In the genomic region with DNA sequence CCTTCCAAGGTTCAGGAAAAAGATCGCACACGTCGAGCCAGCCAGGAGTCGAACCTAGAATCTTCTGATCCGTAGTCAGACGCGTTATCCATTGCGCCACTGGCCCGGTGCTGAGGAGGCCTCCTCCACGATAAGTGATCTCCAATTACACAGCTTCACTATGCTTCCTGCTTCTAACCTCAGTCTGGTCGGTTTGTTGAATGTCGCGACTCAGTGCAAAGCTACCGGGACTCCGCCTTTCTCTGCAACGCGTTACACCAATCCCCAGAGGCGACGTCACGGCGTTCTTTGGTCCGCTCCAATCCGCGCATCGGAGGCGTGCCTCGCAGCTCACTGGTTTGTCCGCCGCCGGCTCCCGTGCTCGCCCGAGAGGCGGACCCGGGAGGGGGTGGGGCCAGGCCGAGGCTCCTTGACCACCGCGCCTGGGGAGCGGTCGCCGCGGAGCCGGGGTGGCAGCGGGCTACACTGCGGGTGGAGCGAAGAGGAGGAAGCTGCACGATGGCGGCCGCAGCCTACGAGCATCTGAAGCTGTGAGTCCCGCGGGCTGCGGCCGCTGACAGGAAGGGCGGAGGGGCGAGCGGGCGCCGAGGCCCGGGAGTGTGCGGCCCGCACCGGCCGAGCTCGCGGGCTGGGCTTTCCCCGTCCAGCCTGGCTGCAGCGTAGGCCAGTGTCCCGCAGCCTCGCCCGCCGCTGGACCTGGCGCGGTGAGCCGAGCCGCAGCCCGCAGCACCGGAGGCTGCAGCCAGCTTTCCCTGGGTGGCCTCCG, we compare ENCODE assay signal across 8 mouse cellular contexts. TPM values are rescaled to one million over a fixed set of nuclear protein-coding genes. Genes with fewer than 3 reads are reported as not detected.
A peak's percentile ranks its signal among the peaks of the same experiment; 100 is the strongest.
DNase-seq lines count a peak whose midpoint lies in the region; ATAC-seq and TF ChIP-seq lines count a peak whose summit lies in the region.

Gene Sacm1l, plus strand, starts transcription at position 368 of the 766 bp plus-strand sequence.

- TF ChIP-seq POLR2A in cortical plate, adult 2 months (IDR thresholded peaks at IDR 0.05; ENCODE audit: extremely low read depth, insufficient read depth, low read length), result peak; percentile 98

- no peak for TF ChIP-seq CTCF in cortical plate, adult 2 months (IDR thresholded peaks at IDR 0.05; ENCODE audit: extremely low read depth, insufficient read depth, low read length)

- DNase-seq in gastrocnemius, adult 8-10 months (ENCODE audit: low spot score in 2 of 2), result peak; percentile 95 to 98
- peak; percentile 99 for DNase-seq in hindlimb bud, embryonic 11.5 days (ENCODE audit: extremely low spot score, low read depth, low spot score)
- peak; percentile 97 to 99 for DNase-seq in left cerebral cortex, adult 8-10 months (ENCODE audit: low spot score in 2 of 2)
- peak; percentile 100 for DNase-seq in right cerebral cortex, postnatal 10 days (ENCODE audit: low spot score in 2 of 2)
- DNase-seq in urinary bladder, postnatal 25 days (ENCODE audit: low spot score), result peak; percentile 97

- peak within 1 kb of the TSS; percentile 90 for H3K27ac ChIP-seq in cortical plate, adult 2 months (ENCODE audit: insufficient read depth, low read length)

- no peaks in the 10 kb centered on the region for H3K27me3 ChIP-seq in megakaryocyte, embryonic 14.5 days (replicated peaks)

- peak; percentile 97 for ATAC-seq in activated CD4-positive, CD25-positive, alpha-beta regulatory T cell, adult 4 months

- no peaks in the 10 kb centered on the region for H3K9me3 ChIP-seq in megakaryocyte, embryonic 14.5 days

- H3K4me1 ChIP-seq in cortical plate, adult 2 months (ENCODE audit: control insufficient read depth, insufficient read depth, low read length), result peaks cover 7% of the 10 kb centered on the region
- peaks cover 66% of the 10 kb centered on the region for H3K4me1 ChIP-seq in megakaryocyte, embryonic 14.5 days

- peak within 1 kb of the TSS; percentile 65 for H3K4me3 ChIP-seq in cortical plate, adult 2 months (ENCODE audit: insufficient read depth, low read length)
- peak within 1 kb of the TSS; percentile 96 for H3K4me3 ChIP-seq in megakaryocyte, embryonic 14.5 days (replicated peaks)

- H3K36me3 ChIP-seq in megakaryocyte, embryonic 14.5 days (replicated peaks; ENCODE audit: low read length), result peaks cover 9% of the 10 kb centered on the region

RNA-seq across cellular contexts. Expression of gene Sacm1l, which starts in this region (rescaled TPM):
- polyA plus RNA-seq in activated CD4-positive, CD25-positive, alpha-beta regulatory T cell, adult 4 months (2017; shearing (Covaris generic)), result 10 to 100 TPM; 45.6 to 59.3 TPM
- 35.9 and 37.0 TPM in 2 replicates for polyA plus RNA-seq in cortical plate, adult 2 months (2012; rRNA removed)
- 10 to 100 TPM; 15.8 to 25.1 (median 19.2) TPM for total RNA-seq in gastrocnemius, adult 8-10 months (2022)
- 10 to 100 TPM; 60.6 to 65.9 (median 62.7) TPM for total RNA-seq in left cerebral cortex, adult 8-10 months (2022)
- polyA plus RNA-seq in megakaryocyte, embryonic 14.5 days (2012; ENCODE audit: insufficient read depth, low replicate concordance), result 1.2 TPM in 1 of 2 replicates, not detected in the other

Comparison
In these comparisons a context has a peak if more than half of its experiments do, and no peak if none do; other contexts are left out.
1. Peak in every context shown above with its lines: DNase-seq, ATAC-seq, H3K4me3 ChIP-seq and H3K27ac ChIP-seq.
2. RNA of gene Sacm1l (polyA plus RNA-seq): 45.6 to 59.3 TPM in activated CD4-positive, CD25-positive, alpha-beta regulatory T cell, adult 4 months and 35.9 to 37.0 TPM in cortical plate, adult 2 months; 1.2 TPM in megakaryocyte, embryonic 14.5 days; every median in the first group is over 10 times any median in the second.